Mouse (Mus musculus): ENCODE measurements around the gene Erich4. TPM values are rescaled to one million over a fixed set of nuclear protein-coding genes. Genes with fewer than 3 reads are reported as not detected.

Gene Erich4
- polyA plus RNA-seq, 1 experiment from 2014 or later: not detected

- ATAC-seq (ENCODE audit: low FRiP score, low read depth): peak; percentile 94
- Histone ChIP-seq H3K4me2 (replicated peaks) (peak within 1 kb of the TSS; percentile 72), H3K27ac (no peak within 1 kb of the TSS), H3K36me3 (peaks cover 28% of the 10 kb centered on the region), H3K9me3 (no peaks in the 10 kb centered on the region), H3K27me3 (no peaks in the 10 kb centered on the region), H3K4me3 (peak within 1 kb of the TSS; percentile 71), H3K9ac (peak within 1 kb of the TSS; percentile 68), H3K4me1 (peaks cover 7% of the 10 kb centered on the region)
- WGBS: 2% methylated on average over 53 of the region's 53 CpGs
Observed at GRCm38 (mm10) chr7:25618865-25619721, 3.4 kb upstream of the Erich4 start, which contains the start of gene Dmac2. Dmac2 (plus strand) TSS chr7:25619414.

GRCm38 (mm10) chr7:25617376-25618160, 1.9 kb upstream of the Erich4 start:
- 82% methylated on average over 10 of the region's 10 CpGs for WGBS
- no peaks in the 10 kb centered on the region for H3K9me3 ChIP-seq
- H3K4me2 ChIP-seq (replicated peaks): no peak overlapping the region
- H3K4me1 ChIP-seq: peaks cover 7% of the 10 kb centered on the region
- H3K27me3 ChIP-seq: no peaks in the 10 kb centered on the region
- no peak overlapping the region for H3K9ac ChIP-seq
- H3K27ac ChIP-seq: no peak overlapping the region
- no peak for ATAC-seq (ENCODE audit: low FRiP score, low read depth)
- peaks cover 19% of the 10 kb centered on the region for H3K36me3 ChIP-seq
- H3K4me3 ChIP-seq: no peak overlapping the region

GRCm38 (mm10) chr7:25614831-25615705, 624 bp downstream of the Erich4 start:
- Histone ChIP-seq H3K27me3 (no peaks in the 10 kb centered on the region), H3K4me1 (peaks cover 5% of the 10 kb centered on the region), H3K9me3 (no peaks in the 10 kb centered on the region), H3K4me3 (no peak overlapping the region), H3K9ac (no peak overlapping the region), H3K27ac (no peak overlapping the region), H3K36me3 (no peaks in the 10 kb centered on the region), H3K4me2 (replicated peaks) (no peak overlapping the region)
- WGBS: 74% methylated on average over 21 of the region's 21 CpGs
- ATAC-seq (ENCODE audit: low FRiP score, low read depth): no peak

- no peak for ATAC-seq (ENCODE audit: low FRiP score, low read depth)
- no peaks in the 10 kb centered on the region for H3K9me3 ChIP-seq
- no peaks in the 10 kb centered on the region for H3K36me3 ChIP-seq
- H3K9ac ChIP-seq: no peak overlapping the region
- no peak overlapping the region for H3K4me2 ChIP-seq (replicated peaks)
- H3K4me1 ChIP-seq: no peaks in the 10 kb centered on the region
- no peaks in the 10 kb centered on the region for H3K27me3 ChIP-seq
- no peak overlapping the region for H3K4me3 ChIP-seq
- WGBS: 84% methylated on average over 5 of the region's 5 CpGs
- H3K27ac ChIP-seq: no peak overlapping the region
Observed at GRCm38 (mm10) chr7:25614086-25614485, 1.6 kb downstream of the Erich4 start.

GRCm38 (mm10) chr7:25611501-25611900, 4.2 kb downstream of the Erich4 start:
- no peaks in the 10 kb centered on the region for H3K4me1 ChIP-seq
- no peaks in the 10 kb centered on the region for H3K36me3 ChIP-seq
- WGBS: 61% methylated on average over 7 of the region's 7 CpGs
- no peak for ATAC-seq (ENCODE audit: low FRiP score, low read depth)
- no peaks in the 10 kb centered on the region for H3K9me3 ChIP-seq
- H3K9ac ChIP-seq: no peak overlapping the region
- no peak overlapping the region for H3K27ac ChIP-seq
- no peak overlapping the region for H3K4me2 ChIP-seq (replicated peaks)
- H3K27me3 ChIP-seq: no peaks in the 10 kb centered on the region
- H3K4me3 ChIP-seq: no peak overlapping the region

GRCm38 (mm10) chr7:25610056-25610455, 5.6 kb downstream of the Erich4 start:
- no peak overlapping the region for H3K4me3 ChIP-seq
- WGBS: 43% methylated on average over 6 of the region's 6 CpGs

GRCm38 (mm10) chr7:25607196-25607595, 8.5 kb downstream of the Erich4 start:
- H3K36me3 ChIP-seq: no peaks in the 10 kb centered on the region
- H3K4me3 ChIP-seq: no peak overlapping the region
- H3K4me1 ChIP-seq: no peaks in the 10 kb centered on the region
- no peaks in the 10 kb centered on the region for H3K27me3 ChIP-seq
- H3K4me2 ChIP-seq (replicated peaks): no peak overlapping the region
- ATAC-seq (ENCODE audit: low FRiP score, low read depth): no peak
- no peak overlapping the region for H3K27ac ChIP-seq
- no peak overlapping the region for H3K9ac ChIP-seq
- H3K9me3 ChIP-seq: no peaks in the 10 kb centered on the region
- WGBS: 81% methylated on average over 2 of the region's 2 CpGs

More at GRCm38 (mm10) chr7:25610056-25610455, 5.6 kb downstream of the Erich4 start:
- H3K9ac ChIP-seq: no peak overlapping the region
- no peaks in the 10 kb centered on the region for H3K4me1 ChIP-seq
- no peaks in the 10 kb centered on the region for H3K9me3 ChIP-seq
- ATAC-seq (ENCODE audit: low FRiP score, low read depth): no peak
- no peaks in the 10 kb centered on the region for H3K36me3 ChIP-seq
- no peak overlapping the region for H3K4me2 ChIP-seq (replicated peaks)
- H3K27me3 ChIP-seq: no peaks in the 10 kb centered on the region
- H3K27ac ChIP-seq: no peak overlapping the region

- 75% methylated on average over 4 of the region's 4 CpGs for WGBS
- no peak overlapping the region for H3K27ac ChIP-seq
Observed at GRCm38 (mm10) chr7:25606625-25607063, 9.0 kb downstream of the Erich4 start.

GRCm38 (mm10) chr7:25601346-25601745, 14.3 kb downstream of the Erich4 start:
- H3K4me2 ChIP-seq (replicated peaks): no peak overlapping the region
- no peaks in the 10 kb centered on the region for H3K27me3 ChIP-seq
- H3K4me3 ChIP-seq: no peak overlapping the region
- no peaks in the 10 kb centered on the region for H3K36me3 ChIP-seq
- H3K9me3 ChIP-seq: no peaks in the 10 kb centered on the region
- no peak for ATAC-seq (ENCODE audit: low FRiP score, low read depth)
- H3K9ac ChIP-seq: no peak overlapping the region
- H3K4me1 ChIP-seq: no peaks in the 10 kb centered on the region
- H3K27ac ChIP-seq: no peak overlapping the region
- WGBS: 85% methylated on average over 16 of the region's 16 CpGs

More at GRCm38 (mm10) chr7:25606625-25607063, 9.0 kb downstream of the Erich4 start:
- H3K4me1 ChIP-seq: no peaks in the 10 kb centered on the region
- no peak overlapping the region for H3K4me3 ChIP-seq
- H3K9me3 ChIP-seq: no peaks in the 10 kb centered on the region
- no peak for ATAC-seq (ENCODE audit: low FRiP score, low read depth)
- no peak overlapping the region for H3K4me2 ChIP-seq (replicated peaks)
- no peaks in the 10 kb centered on the region for H3K36me3 ChIP-seq
- no peak overlapping the region for H3K9ac ChIP-seq
- no peaks in the 10 kb centered on the region for H3K27me3 ChIP-seq

GRCm38 (mm10) chr7:25600666-25601065, 15.0 kb downstream of the Erich4 start:
- no peak for ATAC-seq (ENCODE audit: low FRiP score, low read depth)
- Histone ChIP-seq H3K4me2 (replicated peaks) (no peak overlapping the region), H3K9ac (no peak overlapping the region), H3K4me1 (no peaks in the 10 kb centered on the region), H3K36me3 (no peaks in the 10 kb centered on the region), H3K4me3 (no peak overlapping the region), H3K9me3 (no peaks in the 10 kb centered on the region), H3K27ac (no peak overlapping the region), H3K27me3 (no peaks in the 10 kb centered on the region)
- 86% methylated on average over 11 of the region's 11 CpGs for WGBS

GRCm38 (mm10) chr7:25599663-25600062, 16.0 kb downstream of the Erich4 start:
- Histone ChIP-seq H3K9me3 (no peaks in the 10 kb centered on the region), H3K4me1 (no peaks in the 10 kb centered on the region), H3K9ac (no peak overlapping the region), H3K27ac (no peak overlapping the region), H3K36me3 (no peaks in the 10 kb centered on the region), H3K27me3 (no peaks in the 10 kb centered on the region), H3K4me3 (no peak overlapping the region), H3K4me2 (replicated peaks) (no peak overlapping the region)
- WGBS: 14% methylated on average over 10 of the region's 10 CpGs
- ATAC-seq (ENCODE audit: low FRiP score, low read depth): no peak

Measured in limb, embryonic 13.5 days (tissue).